Mouse (Mus musculus) G1E (cell line): ENCODE measurements around the gene Coro2a.

Experiments used
- CTCF ChIP-seq: IDR thresholded peaks from 2 replicates; pipeline ENCODE4 v1.5.1; 2012; ENCODE audit warnings: low read depth, low read length, inconsistent platforms, mixed read lengths
- GATA1 ChIP-seq: IDR thresholded peaks from 2 replicates; pipeline ENCODE4 v1.6.1; 2012; ENCODE audit warnings: borderline replicate concordance, low read length, inconsistent platforms, mixed read lengths
- TAL1 ChIP-seq: conservative IDR thresholded peaks from 2 replicates; pipeline ENCODE4 v1.6.1; 2012; ENCODE audit warnings: low read depth, low read length, inconsistent platforms, mixed read lengths

DNA sequence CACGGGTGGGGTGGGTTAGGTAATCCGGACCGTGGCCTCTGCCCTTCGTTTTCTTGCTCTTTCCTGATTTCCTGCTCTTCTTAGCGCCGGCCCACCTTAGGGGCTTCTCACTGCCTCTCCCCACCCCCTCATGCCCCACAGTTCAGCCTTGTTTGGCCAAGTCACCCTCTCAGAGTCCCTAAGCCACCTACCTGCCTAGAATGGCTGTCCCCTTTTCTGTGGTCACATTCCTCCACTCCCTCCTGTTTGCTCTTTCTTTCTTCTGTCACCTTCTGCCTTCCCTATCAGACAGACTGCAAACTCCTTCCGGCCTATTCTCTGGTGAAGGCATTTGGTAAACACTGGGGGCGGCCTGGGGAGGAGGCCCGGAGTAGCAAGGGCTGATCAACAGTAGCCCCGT lies 3.9 kb downstream of the Coro2a start:
- no peak for TF ChIP-seq CTCF
- no peak for TF ChIP-seq GATA1
- TF ChIP-seq TAL1, result no peak
